Mouse (Mus musculus) mature B cell (primary cell): ENCODE data around the gene Hspb8.
"Not testable (repeated sequence)": the region's sequence is repeated elsewhere in the genome, so short reads cannot be mapped to it uniquely, and the experiment has no call there.

ENCODE experiments used
- in situ Hi-C: fragments of 300-500 bp; cut with MboI; formaldehyde crosslinking; loops from 2 replicates; pipeline ENCODE4 v1.14.3; 2019

The Hspb8 gene

DNA sequence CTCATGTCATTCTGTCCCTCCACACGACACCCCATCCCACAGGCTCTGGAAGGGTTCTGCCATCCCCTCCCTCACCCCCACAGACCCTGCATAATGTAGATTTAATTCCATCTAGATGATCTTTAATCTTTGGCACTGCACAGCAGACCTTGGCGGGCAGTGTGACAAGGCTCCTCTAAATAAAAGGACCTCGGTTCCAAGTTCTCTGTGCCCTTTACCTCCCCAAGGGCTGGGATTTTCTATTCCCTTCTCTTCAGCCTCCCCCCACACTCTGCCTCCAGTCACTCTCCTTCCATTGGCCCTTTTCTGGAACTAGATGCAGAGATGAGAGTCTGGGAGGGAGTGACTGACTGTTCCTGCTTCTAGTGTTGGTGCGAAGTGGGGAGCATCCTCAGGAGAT, 33.3 kb downstream of the Hspb8 start:
- in situ Hi-C loops: no loop called here

DNA sequence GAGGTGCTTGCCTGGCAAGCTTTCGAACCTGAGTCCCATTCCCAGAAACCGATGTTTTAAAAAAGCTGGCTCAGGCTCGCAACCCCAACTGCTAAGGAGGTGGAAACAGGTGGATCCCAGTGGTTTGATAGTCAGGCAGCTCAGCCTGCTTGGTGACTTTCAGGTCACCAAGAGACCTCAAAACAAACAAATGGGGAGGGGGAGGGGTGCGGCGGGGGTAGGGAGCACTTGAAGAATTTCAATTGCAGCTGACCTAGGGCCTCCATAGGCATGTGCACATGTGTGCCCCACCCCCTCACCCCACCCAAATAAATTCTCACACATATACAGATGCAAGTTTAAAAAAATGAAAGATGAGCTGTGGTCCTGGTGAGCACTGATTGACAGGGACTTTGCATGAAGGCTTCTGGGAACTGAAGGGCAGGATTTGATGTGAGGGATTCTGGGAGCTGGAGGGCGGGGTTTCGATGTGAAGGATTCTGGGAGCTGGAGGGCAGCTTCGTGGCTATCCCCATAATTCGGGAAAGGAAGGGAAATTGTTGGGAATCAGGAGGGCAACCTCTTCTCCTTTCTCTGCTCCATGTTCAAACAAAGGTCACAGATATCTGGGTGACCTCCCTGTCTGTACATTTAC, 35.2 kb downstream of the Hspb8 start:
- in situ Hi-C loops: no loop called here

DNA sequence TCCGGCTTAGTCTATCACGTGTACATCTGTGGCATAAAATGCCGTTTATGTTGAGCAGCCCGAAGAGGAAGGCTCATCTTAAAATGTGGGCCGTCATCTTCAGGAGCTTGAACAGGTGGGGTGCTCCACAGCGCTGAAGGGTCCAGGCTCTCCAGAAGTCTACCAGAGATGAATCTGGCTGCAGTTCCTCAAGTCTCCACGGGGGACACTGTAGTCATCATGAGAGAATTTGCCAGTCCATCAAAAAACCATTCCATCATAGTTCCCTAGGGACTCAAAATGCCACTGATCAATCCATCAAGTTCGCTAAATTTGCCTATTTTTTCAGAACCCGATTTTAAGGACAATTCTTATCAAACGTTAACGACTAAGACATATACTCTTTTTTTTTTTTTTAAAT, 36.6 kb downstream of the Hspb8 start:
- in situ Hi-C loops: no loop called here

GRCm38 (mm10) chr5:116382646-116383045, 40.0 kb downstream of the Hspb8 start:
- in situ Hi-C loops: not testable (repeated sequence)

DNA sequence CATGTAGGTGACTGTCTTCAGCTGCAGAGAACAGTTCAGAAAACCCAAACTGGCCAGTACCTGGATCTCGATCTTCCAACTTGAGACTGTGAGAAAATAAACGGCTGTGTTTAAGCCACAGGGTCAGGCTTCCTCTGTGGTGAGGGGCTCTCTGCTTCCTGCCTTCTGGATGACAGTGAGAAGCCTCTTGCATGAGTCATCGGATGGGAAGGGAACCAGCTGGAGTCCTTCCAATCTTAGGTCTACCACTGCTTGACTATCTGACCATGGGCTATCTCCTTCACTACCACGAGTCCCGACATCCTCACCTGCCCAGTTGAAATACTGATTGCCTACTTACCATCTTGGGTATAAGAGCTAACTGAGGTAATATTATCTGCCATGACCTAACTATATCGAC, 40.9 kb downstream of the Hspb8 start:
- in situ Hi-C loops: no loop called here

DNA sequence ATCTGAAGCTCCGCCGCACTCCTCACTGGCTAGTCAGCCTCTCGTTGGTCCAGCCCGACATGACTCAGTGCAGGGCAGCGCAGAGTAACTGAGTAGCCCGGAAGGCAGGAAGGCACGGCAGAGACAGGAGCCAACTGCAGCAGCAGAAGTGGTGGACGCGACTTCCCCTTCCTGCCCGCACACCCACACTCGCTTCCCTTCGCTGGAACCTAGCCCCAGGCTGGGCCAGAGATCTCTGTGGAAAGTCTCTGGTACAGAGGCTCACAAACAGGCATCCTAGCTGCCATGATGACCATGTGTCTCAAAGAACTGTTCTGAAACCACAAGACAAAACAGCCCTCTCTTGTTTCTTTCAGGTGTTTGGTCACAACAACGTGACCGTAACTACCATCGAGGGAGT, 41.4 kb downstream of the Hspb8 start:
- in situ Hi-C loops: no loop called here

GRCm38 (mm10) chr5:116380384-116380783, 42.3 kb downstream of the Hspb8 start:
- in situ Hi-C loops: no loop called here

- in situ Hi-C loops: no loop called here
Observed at GRCm38 (mm10) chr5:116378872-116379271, 43.8 kb downstream of the Hspb8 start.

- in situ Hi-C loops: no loop called here
Observed at GRCm38 (mm10) chr5:116367923-116368322, 54.7 kb downstream of the Hspb8 start.

GRCm38 (mm10) chr5:116366889-116367682, 55.6 kb downstream of the Hspb8 start:
- in situ Hi-C loops: no loop called here

- in situ Hi-C loops: no loop called here
Observed at GRCm38 (mm10) chr5:116361342-116361741, 61.3 kb downstream of the Hspb8 start.

- in situ Hi-C loops: no loop called here
Observed at GRCm38 (mm10) chr5:116360751-116361150, 61.9 kb downstream of the Hspb8 start.
